8 mouse cellular contexts compared by ENCODE assay signal in genomic region chr9:69670551-69671044, GRCm38 (mm10).
DNase-seq lines count a peak whose midpoint lies in the region; ATAC-seq and TF ChIP-seq lines count a peak whose summit lies in the region.

No protein-coding gene starts in this region.

- H3K9ac ChIP-seq in embryonic facial prominence, embryonic 14.5 days (ENCODE audit: low read depth, low read length), result no peak overlapping the region
- no peak overlapping the region for H3K9ac ChIP-seq in limb, embryonic 14.5 days (ENCODE audit: low read depth, low read length, severe bottlenecking)

- no peaks in the 10 kb centered on the region for H3K9me3 ChIP-seq in heart, embryonic 10.5 days
- peaks cover 3% of the 10 kb centered on the region; the same call in 1 of the 2 replicates for H3K9me3 ChIP-seq in embryonic facial prominence, embryonic 14.5 days (ENCODE audit: control insufficient read depth, low read length)
- H3K9me3 ChIP-seq in limb, embryonic 14.5 days (ENCODE audit: control insufficient read depth, low read length), result no peaks in the 10 kb centered on the region

- H3K27ac ChIP-seq in heart, embryonic 10.5 days, result no peak overlapping the region
- H3K27ac ChIP-seq in embryonic facial prominence, embryonic 14.5 days (replicated peaks; ENCODE audit: low read depth, low read length), result no peak overlapping the region
- no peak overlapping the region for H3K27ac ChIP-seq in limb, embryonic 14.5 days (replicated peaks; ENCODE audit: low read depth, low read length)

- H3K27me3 ChIP-seq in heart, embryonic 10.5 days (ENCODE audit: insufficient read depth, poor library complexity, severe bottlenecking), result peaks cover 89% of the 10 kb centered on the region
- H3K27me3 ChIP-seq in embryonic facial prominence, embryonic 14.5 days (replicated peaks; ENCODE audit: control insufficient read depth, insufficient read depth, low read length), result peaks cover 66% of the 10 kb centered on the region
- H3K27me3 ChIP-seq in limb, embryonic 14.5 days (ENCODE audit: control insufficient read depth, insufficient read depth, low read length), result peaks cover 39% of the 10 kb centered on the region

- WGBS in heart, embryonic 10.5 days, result 0% methylated on average over 17 of the region's 17 CpGs
- 2% methylated on average over 16 of the region's 17 CpGs for WGBS in embryonic facial prominence, embryonic 14.5 days
- WGBS in limb, embryonic 14.5 days, result 2% methylated on average over 16 of the region's 17 CpGs

- peaks cover 12% of the 10 kb centered on the region for H3K4me1 ChIP-seq in heart, embryonic 10.5 days
- H3K4me1 ChIP-seq in embryonic facial prominence, embryonic 14.5 days (ENCODE audit: control insufficient read depth, insufficient read depth, low read length), result peaks cover 12% of the 10 kb centered on the region; the same call in 1 of the 2 replicates
- H3K4me1 ChIP-seq in limb, embryonic 14.5 days (ENCODE audit: control insufficient read depth, insufficient read depth, low read length), result peaks cover 2% of the 10 kb centered on the region

- DNase-seq in heart, embryonic 10.5 days (ENCODE audit: low spot score), result no peak
- DNase-seq in heart, adult 9 months (ENCODE audit: low spot score in 2 of 2), result no peak
- DNase-seq in 3134 (ENCODE audit: extremely low read depth, insufficient read length, low spot score), result peak; percentile 7
- DNase-seq in embryonic facial prominence, embryonic 14.5 days (ENCODE audit: low spot score), result no peak
- DNase-seq in limb, embryonic 14.5 days (ENCODE audit: low spot score), result no peak
- DNase-seq in frontal cortex, postnatal 36 days (ENCODE audit: low spot score in 2 of 2), result no peak
- no peak for DNase-seq in urinary bladder, adult 18-20 months (ENCODE audit: low spot score in 2 of 2)
- no peak for DNase-seq in cerebellum, adult 9-10 months

- no peak for TF ChIP-seq POLR2A in limb, embryonic 14.5 days (IDR thresholded peaks at IDR 0.05; ENCODE audit: borderline replicate concordance, extremely low read depth, insufficient read depth, insufficient read length)

- no peak for ATAC-seq in embryonic facial prominence, embryonic 14.5 days (ENCODE audit: low read depth)
- no peak for ATAC-seq in limb, embryonic 14.5 days (ENCODE audit: low FRiP score, low read depth)

- no peaks in the 10 kb centered on the region for H3K36me3 ChIP-seq in heart, embryonic 10.5 days
- H3K36me3 ChIP-seq in embryonic facial prominence, embryonic 14.5 days (ENCODE audit: control insufficient read depth, insufficient read depth, low read length), result no peaks in the 10 kb centered on the region
- no peaks in the 10 kb centered on the region for H3K36me3 ChIP-seq in limb, embryonic 14.5 days (ENCODE audit: control insufficient read depth, insufficient read depth, low read length)

- H3K4me3 ChIP-seq in heart, embryonic 10.5 days, result peak overlapping the region; percentile 44
- H3K4me3 ChIP-seq in embryonic facial prominence, embryonic 14.5 days (ENCODE audit: low read depth, low read length), result peak overlapping the region; percentile 25
- peak overlapping the region; percentile 24 for H3K4me3 ChIP-seq in limb, embryonic 14.5 days (replicated peaks; ENCODE audit: low read length)

- H3K4me2 ChIP-seq in embryonic facial prominence, embryonic 14.5 days (ENCODE audit: low read depth, low read length), result peak overlapping the region; percentile 40
- H3K4me2 ChIP-seq in limb, embryonic 14.5 days (replicated peaks; ENCODE audit: low read depth, low read length, severe bottlenecking), result peak overlapping the region; percentile 43
